Mouse (Mus musculus): ENCODE results near the gene B3galnt2.
"Not testable (repeated sequence)": the region's sequence is repeated elsewhere in the genome, so short reads cannot be mapped to it uniquely, and the experiment has no call there.

The B3galnt2 gene

GRCm38 (mm10) chr13:13953874-13954832 is at the start of gene B3galnt2:
Gene B3galnt2, plus strand, starts transcription at chr13:13954469.
- peak; percentile 98 for DNase-seq (ENCODE audit: inconsistent age in 2 of 2, low spot score in 1 of 2)

GRCm38 (mm10) chr13:13911341-13911740 is 42.9 kb upstream of the B3galnt2 start:
- no peak for DNase-seq (ENCODE audit: inconsistent age in 2 of 2, low spot score in 1 of 2)

- DNase-seq (ENCODE audit: inconsistent age in 2 of 2, low spot score in 1 of 2): no peak
These were observed 34.9 kb upstream of the B3galnt2 start for GRCm38 (mm10) chr13:13919396-13919795.

GRCm38 (mm10) chr13:13922526-13922925 is 31.7 kb upstream of the B3galnt2 start:
- no peak for DNase-seq (ENCODE audit: inconsistent age in 2 of 2, low spot score in 1 of 2)

GRCm38 (mm10) chr13:13929982-13930381 is 24.3 kb upstream of the B3galnt2 start:
- DNase-seq (ENCODE audit: inconsistent age in 2 of 2, low spot score in 1 of 2): no peak

- peak; percentile 76 to 84 for DNase-seq (ENCODE audit: inconsistent age in 2 of 2, low spot score in 1 of 2)
These were observed 662 bp downstream of the B3galnt2 start for GRCm38 (mm10) chr13:13954931-13955330.

GRCm38 (mm10) chr13:13956686-13957085 is 2.4 kb downstream of the B3galnt2 start:
- no peak for DNase-seq (ENCODE audit: inconsistent age in 2 of 2, low spot score in 1 of 2)

GRCm38 (mm10) chr13:13960211-13960610 is 5.9 kb downstream of the B3galnt2 start:
- no peak for DNase-seq (ENCODE audit: inconsistent age in 2 of 2, low spot score in 1 of 2)

- DNase-seq (ENCODE audit: inconsistent age in 2 of 2, low spot score in 1 of 2): no peak
These were observed 6.8 kb downstream of the B3galnt2 start for GRCm38 (mm10) chr13:13961046-13961445.

GRCm38 (mm10) chr13:13965388-13965964 is 11.2 kb downstream of the B3galnt2 start:
- DNase-seq (ENCODE audit: inconsistent age in 2 of 2, low spot score in 1 of 2): no peak

- DNase-seq (ENCODE audit: inconsistent age in 2 of 2, low spot score in 1 of 2): no peak
These were observed 11.9 kb downstream of the B3galnt2 start for GRCm38 (mm10) chr13:13966172-13966571.

- DNase-seq (ENCODE audit: inconsistent age in 2 of 2, low spot score in 1 of 2): peak in 1 of 2 experiments; percentile 45
These were observed 14.4 kb downstream of the B3galnt2 start for GRCm38 (mm10) chr13:13968629-13969111.

- no peak for DNase-seq (ENCODE audit: inconsistent age in 2 of 2, low spot score in 1 of 2)
These were observed 15.5 kb downstream of the B3galnt2 start for GRCm38 (mm10) chr13:13969796-13970195.

GRCm38 (mm10) chr13:13981842-13982241 is 27.6 kb downstream of the B3galnt2 start:
- not testable (repeated sequence) for DNase-seq (ENCODE audit: inconsistent age in 2 of 2, low spot score in 1 of 2)

GRCm38 (mm10) chr13:13983523-13983922 is 29.3 kb downstream of the B3galnt2 start:
- DNase-seq (ENCODE audit: inconsistent age in 2 of 2, low spot score in 1 of 2): no peak

- no peak for DNase-seq (ENCODE audit: inconsistent age in 2 of 2, low spot score in 1 of 2)
These were observed 34.9 kb downstream of the B3galnt2 start for GRCm38 (mm10) chr13:13989135-13989534.

- no peak for DNase-seq (ENCODE audit: inconsistent age in 2 of 2, low spot score in 1 of 2)
These were observed 36.1 kb downstream of the B3galnt2 start for GRCm38 (mm10) chr13:13990391-13990790.

GRCm38 (mm10) chr13:13993041-13993440 is 38.8 kb downstream of the B3galnt2 start:
- no peak for DNase-seq (ENCODE audit: inconsistent age in 2 of 2, low spot score in 1 of 2)

- peak in 1 of 2 experiments; percentile 61 for DNase-seq (ENCODE audit: inconsistent age in 2 of 2, low spot score in 1 of 2)
These were observed 40.8 kb downstream of the B3galnt2 start for GRCm38 (mm10) chr13:13995046-13995445.

GRCm38 (mm10) chr13:13997476-13997875 is 43.2 kb downstream of the B3galnt2 start:
- DNase-seq (ENCODE audit: inconsistent age in 2 of 2, low spot score in 1 of 2): no peak

GRCm38 (mm10) chr13:14002706-14003105 is 48.4 kb downstream of the B3galnt2 start:
- DNase-seq (ENCODE audit: inconsistent age in 2 of 2, low spot score in 1 of 2): peak; percentile 50 to 80

GRCm38 (mm10) chr13:14004086-14004485 is 49.8 kb downstream of the B3galnt2 start:
- DNase-seq (ENCODE audit: inconsistent age in 2 of 2, low spot score in 1 of 2): peak in 1 of 2 experiments; percentile 78

Data from adrenal gland, adult (tissue).